Mouse (Mus musculus) ovary, postnatal 14 days (tissue): Measurements from ENCODE around the gene Cdc42ep5.
A peak's percentile ranks its signal among the peaks of the same experiment; 100 is the strongest.
"Not testable (repeated sequence)": the region's sequence is repeated elsewhere in the genome, so short reads cannot be mapped to it uniquely, and the experiment has no call there.

ENCODE experiments used
- DNase-seq: peaks from one replicate; pipeline ENCODE4 v3.0.0; 2022; ENCODE audit warnings: low spot score

Cdc42ep5 gene

GRCm38 (mm10) chr7:4164090-4164910 lies at the start of gene Cdc42ep5:
TSS of gene Cdc42ep5 (minus strand) at chr7:4164860.
- no peak for DNase-seq

- not testable (repeated sequence) for DNase-seq
Measured at GRCm38 (mm10) chr7:4213436-4213835, 48.8 kb upstream of the Cdc42ep5 start.

- DNase-seq = no peak
Measured at GRCm38 (mm10) chr7:4208626-4209025, 44.0 kb upstream of the Cdc42ep5 start.

GRCm38 (mm10) chr7:4207126-4207525 lies 42.5 kb upstream of the Cdc42ep5 start:
- DNase-seq = no peak

- peak; percentile 62 for DNase-seq
Measured at GRCm38 (mm10) chr7:4178438-4178837, 13.8 kb upstream of the Cdc42ep5 start.

GRCm38 (mm10) chr7:4170193-4170938 lies 5.7 kb upstream of the Cdc42ep5 start:
- DNase-seq = no peak

GRCm38 (mm10) chr7:4167098-4167497 lies 2.4 kb upstream of the Cdc42ep5 start:
- no peak for DNase-seq

GRCm38 (mm10) chr7:4165286-4165685 lies 626 bp upstream of the Cdc42ep5 start:
- DNase-seq = no peak

GRCm38 (mm10) chr7:4163571-4164072 lies 1.0 kb downstream of the Cdc42ep5 start:
- DNase-seq = no peak

GRCm38 (mm10) chr7:4161596-4161995 lies 3.1 kb downstream of the Cdc42ep5 start:
- not testable (repeated sequence) for DNase-seq

GRCm38 (mm10) chr7:4154976-4155375 lies 9.7 kb downstream of the Cdc42ep5 start:
- no peak for DNase-seq

- no peak for DNase-seq
Measured at GRCm38 (mm10) chr7:4154356-4154755, 10.3 kb downstream of the Cdc42ep5 start.

GRCm38 (mm10) chr7:4151241-4151640 lies 13.4 kb downstream of the Cdc42ep5 start:
- DNase-seq = no peak

- DNase-seq = no peak
Measured at GRCm38 (mm10) chr7:4150811-4151221, 13.8 kb downstream of the Cdc42ep5 start.

GRCm38 (mm10) chr7:4150059-4150541 lies 14.6 kb downstream of the Cdc42ep5 start, which contains the start of gene Leng9:
TSS of gene Leng9 (minus strand) at chr7:4150374.
- no peak for DNase-seq

- peak; percentile 61 for DNase-seq
Measured at GRCm38 (mm10) chr7:4149209-4150054, 15.2 kb downstream of the Cdc42ep5 start.

- DNase-seq = no peak
Measured at GRCm38 (mm10) chr7:4148341-4149208, 16.1 kb downstream of the Cdc42ep5 start.

- no peak for DNase-seq
Measured at GRCm38 (mm10) chr7:4147836-4148235, 16.8 kb downstream of the Cdc42ep5 start.

GRCm38 (mm10) chr7:4147371-4147770 lies 17.3 kb downstream of the Cdc42ep5 start:
- DNase-seq = no peak

GRCm38 (mm10) chr7:4146241-4147180 lies 18.1 kb downstream of the Cdc42ep5 start:
- no peak for DNase-seq
